Mouse (Mus musculus) CH12.LX (cell line): ENCODE measurements around the gene Padi3. TPM values are rescaled to one million over a fixed set of nuclear protein-coding genes. Genes with fewer than 3 reads are reported as not detected.

ENCODE experiments used
- DNase-seq: peaks from one replicate; pipeline ENCODE4 v3.0.0-alpha.2; 2013; ENCODE audit errors: extremely low read depth
- H3K27ac ChIP-seq: 2 replicates; pipeline ENCODE4 v1.5.1; 2012; ENCODE audit warnings: low read depth, mild to moderate bottlenecking, control low read depth, moderate library complexity; ENCODE audit not compliant: insufficient read depth
- H3K27me3 ChIP-seq: replicated peaks from 2 replicates; pipeline ENCODE3; 2012; ENCODE audit warnings: inconsistent platforms
- H3K36me3 ChIP-seq, 2 experiments: replicated peaks in 1 of 2; 2 replicates each; pipeline versions ENCODE3 to v1.6.1; 2012; ENCODE audit warnings: inconsistent platforms in 1 of 2, low read length in 1 of 2, mild to moderate bottlenecking in 1 of 2, mixed read lengths in 1 of 2, moderate library complexity in 1 of 2; ENCODE audit not compliant: control insufficient read depth in 1 of 2, insufficient read depth in 1 of 2
- H3K4me1 ChIP-seq, 2 experiments: 2 replicates each; pipeline ENCODE4 v1.6.1; 2012; ENCODE audit warnings: inconsistent platforms in 1 of 2, moderate library complexity in 1 of 2; ENCODE audit not compliant: insufficient read depth in 2 of 2, control insufficient read depth in 1 of 2
- H3K4me2 ChIP-seq: 2 replicates; pipeline ENCODE4 v1.6.1; 2012; ENCODE audit warnings: low read depth, mild to moderate bottlenecking, control low read depth; ENCODE audit not compliant: poor library complexity, insufficient read depth, severe bottlenecking
- H3K4me3 ChIP-seq, 3 experiments: fragments of 150-350 bp in 1 of 3; sonication (generic) in 1 of 3; replicated peaks in 1 of 3; 2 replicates each; pipeline versions ENCODE3 to v1.5.1; 2011 to 2012; ENCODE audit warnings: low read depth in 2 of 3, low read length in 2 of 3, mild to moderate bottlenecking in 2 of 3, moderate library complexity in 2 of 3, control low read depth in 1 of 3, improper control_type of control experiment in 1 of 3, inconsistent platforms in 1 of 3, mixed read lengths in 1 of 3; ENCODE audit not compliant: poor library complexity in 1 of 3
- H3K79me2 ChIP-seq: replicated peaks from 2 replicates; pipeline ENCODE4 v1.6.1; 2012; ENCODE audit warnings: mild to moderate bottlenecking, moderate library complexity; ENCODE audit not compliant: control insufficient read depth, poor library complexity, insufficient read depth, severe bottlenecking; ENCODE audit errors: extremely low read depth
- H3K9ac ChIP-seq: 2 replicates; pipeline ENCODE4 v1.6.1; 2012; ENCODE audit warnings: low read depth, mild to moderate bottlenecking, control low read depth, moderate library complexity; ENCODE audit not compliant: insufficient read depth
- H3K9me3 ChIP-seq: replicated peaks from 2 replicates; pipeline ENCODE3; 2012; ENCODE audit warnings: low read length, inconsistent platforms, mixed read lengths
- CHD2 ChIP-seq: IDR thresholded peaks from 2 replicates; pipeline ENCODE4 v1.6.1; 2011; ENCODE audit warnings: low read length, improper control_type of control experiment
- E2F4 ChIP-seq: IDR thresholded peaks from 2 replicates; pipeline ENCODE4 v1.6.1; 2011; ENCODE audit warnings: low read depth, low read length, improper control_type of control experiment; ENCODE audit not compliant: insufficient replicate concordance
- ELF1 ChIP-seq: IDR thresholded peaks from 2 replicates; pipeline ENCODE4 v1.6.1; 2014; ENCODE audit warnings: low read depth, mild to moderate bottlenecking, inconsistent platforms, low read length, improper control_type of control experiment
- EP300 ChIP-seq: IDR thresholded peaks from 2 replicates; pipeline ENCODE4 v1.6.1; 2011; ENCODE audit warnings: low read length, improper control_type of control experiment
- ETS1 ChIP-seq: conservative IDR thresholded peaks from 2 replicates; pipeline ENCODE4 v1.6.1; 2012; ENCODE audit warnings: low read depth, mild to moderate bottlenecking, inconsistent platforms, low read length, improper control_type of control experiment, moderate library complexity
- GABPA ChIP-seq: IDR thresholded peaks from 2 replicates; pipeline ENCODE4 v1.6.1; 2012; ENCODE audit warnings: low read depth, low read length, improper control_type of control experiment, inconsistent platforms; ENCODE audit not compliant: insufficient replicate concordance
- JUN ChIP-seq: IDR thresholded peaks from 2 replicates; pipeline ENCODE4 v1.6.1; 2011; ENCODE audit warnings: low read depth, mild to moderate bottlenecking, low read length, improper control_type of control experiment, moderate library complexity; ENCODE audit not compliant: insufficient read depth
- JUND ChIP-seq: conservative IDR thresholded peaks from 2 replicates; pipeline ENCODE4 v1.6.1; 2011; ENCODE audit warnings: low read depth, low read length, improper control_type of control experiment
- KAT2A ChIP-seq: IDR thresholded peaks from 2 replicates; pipeline ENCODE4 v1.6.1; 2012; ENCODE audit warnings: low read length, improper control_type of control experiment, inconsistent platforms; ENCODE audit not compliant: insufficient replicate concordance
- MAFK ChIP-seq: IDR thresholded peaks from 2 replicates; pipeline ENCODE4 v1.6.1; 2011; ENCODE audit warnings: low read length, improper control_type of control experiment; ENCODE audit not compliant: insufficient replicate concordance
- MAX ChIP-seq: IDR thresholded peaks from 2 replicates; pipeline ENCODE4 v1.6.1; 2011; ENCODE audit warnings: low read length, improper control_type of control experiment
- MAZ ChIP-seq: IDR thresholded peaks from 2 replicates; pipeline ENCODE4 v1.6.1; 2012; ENCODE audit warnings: low read depth, mild to moderate bottlenecking, inconsistent platforms, low read length, improper control_type of control experiment, moderate library complexity
- NELFE ChIP-seq: IDR thresholded peaks from 2 replicates; pipeline ENCODE4 v1.6.1; 2011; ENCODE audit warnings: low read depth, low read length, improper control_type of control experiment
- NRF1 ChIP-seq: IDR thresholded peaks from 2 replicates; pipeline ENCODE4 v1.6.1; 2014; ENCODE audit warnings: low read depth, mild to moderate bottlenecking, inconsistent platforms, low read length, improper control_type of control experiment, moderate library complexity
- PAX5 ChIP-seq: IDR thresholded peaks from 2 replicates; pipeline ENCODE4 v1.6.1; 2012; ENCODE audit warnings: low read length, inconsistent platforms, mixed read lengths
- POLR2A ChIP-seq: IDR thresholded peaks from 2 replicates; pipeline ENCODE4 v1.6.1; 2011; ENCODE audit warnings: low read depth, mild to moderate bottlenecking, improper control_type of control experiment, low read length
- RAD21 ChIP-seq: IDR thresholded peaks from 2 replicates; pipeline ENCODE4 v1.6.1; 2011; ENCODE audit warnings: low read depth, mild to moderate bottlenecking, low read length, improper control_type of control experiment, moderate library complexity
- SIN3A ChIP-seq: IDR thresholded peaks from 2 replicates; pipeline ENCODE4 v1.6.1; 2012; ENCODE audit warnings: low read length, improper control_type of control experiment, inconsistent platforms
- SMC3 ChIP-seq: IDR thresholded peaks from 2 replicates; pipeline ENCODE4 v1.6.1; 2011; ENCODE audit warnings: low read depth, low read length, improper control_type of control experiment
- TBP ChIP-seq: conservative IDR thresholded peaks from 2 replicates; pipeline ENCODE4 v1.6.1; 2011; ENCODE audit warnings: low read depth, low read length, improper control_type of control experiment
- UBTF ChIP-seq: IDR thresholded peaks from 2 replicates; pipeline ENCODE4 v1.6.1; 2012; ENCODE audit warnings: low read depth, mild to moderate bottlenecking, inconsistent platforms, low read length, improper control_type of control experiment, moderate library complexity
- ZC3H11A ChIP-seq: IDR thresholded peaks from 2 replicates; pipeline ENCODE4 v1.6.1; 2012; ENCODE audit warnings: low read depth, mild to moderate bottlenecking, inconsistent platforms, low read length, improper control_type of control experiment
- ZKSCAN1 ChIP-seq: IDR thresholded peaks from 2 replicates; pipeline ENCODE4 v1.6.1; 2012; ENCODE audit warnings: low read depth, inconsistent platforms, low read length, improper control_type of control experiment, borderline replicate concordance
- ZNF384 ChIP-seq: IDR thresholded peaks from 2 replicates; pipeline ENCODE4 v1.6.1; 2012; ENCODE audit warnings: low read depth, low read length, improper control_type of control experiment, inconsistent platforms
- dilution Hi-C: fragments of 300-500 bp; cut with MboI; formaldehyde crosslinking; loops from 2 replicates; pipeline ENCODE4 v1.14.3; 2020; ENCODE audit warnings: low sequenced_read_pairs; ENCODE audit not compliant: extremely low pct_unique_long_range_greater_than_20kb, extremely low pct_ligation_motif_present
- in situ Hi-C: fragments of 300-500 bp; cut with MboI; formaldehyde crosslinking; loops from 3 replicates; pipeline ENCODE4 v1.14.3; 2019; ENCODE audit warnings: low sequenced_read_pairs, low pct_ligation_motif_present, low pct_unique_long_range_greater_than_20kb, mixed read lengths
- polyA plus RNA-seq: library from polyadenylated mRNA; unstranded; fragments of >175 nt; gene quantifications from 2 replicates; pipeline ENCODE4 v1.2.1, GENCODE M21; 2012; ENCODE audit warnings: low read depth; ENCODE audit not compliant: insufficient read length
- total RNA-seq, 2 experiments: library from RNA; depleted of rRNA; stranded (reverse); fragments of 300-350 nt in 1 of 2; fragments of >200 nt in 1 of 2; gene quantifications; 2 replicates each; pipeline ENCODE4 v1.2.3; 2012 to 2014

Gene Padi3
- total and polyA plus RNA-seq, 3 experiments = 0.10 to 0.17 (median 0.11) TPM

DNA sequence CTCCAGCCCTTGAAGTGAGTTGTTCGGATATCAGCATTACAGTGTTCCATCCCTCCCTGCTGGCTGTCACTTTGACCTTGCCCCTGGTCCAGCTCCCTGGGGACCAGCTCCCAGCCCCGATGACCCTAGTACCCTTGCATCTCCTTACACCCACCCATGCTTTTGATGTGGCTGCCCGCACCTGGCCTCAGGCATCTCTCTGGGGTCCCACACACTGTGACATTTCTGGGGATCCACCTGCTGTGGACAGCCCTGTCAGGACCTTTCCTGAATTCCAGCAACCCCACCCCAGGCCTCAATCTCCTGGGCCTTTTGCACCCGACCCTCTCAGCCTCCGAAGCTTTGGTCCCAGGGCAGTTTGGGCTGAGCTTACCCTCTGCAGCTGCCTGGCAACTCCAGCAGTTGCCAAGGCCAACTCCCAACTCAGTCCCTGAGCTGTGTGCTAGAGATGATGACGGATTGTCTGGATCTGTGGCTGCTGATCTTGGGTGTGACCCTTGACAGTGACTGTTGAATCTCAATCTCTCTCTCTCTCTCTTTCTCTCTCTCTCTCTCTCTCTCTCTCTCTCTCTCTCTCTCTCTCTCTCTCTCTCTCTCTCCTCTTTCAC, 24.0 kb upstream of the Padi3 start:
- Histone ChIP-seq H3K4me1 (0 out of 4 replicates have a peak, but pooled peaks cover 0 to 2% of the 10 kb centered on the region in 2 experiments), H3K27ac (no peak overlapping the region), H3K9ac (no peak overlapping the region), H3K4me3 (no peak overlapping the region), H3K36me3 (no peaks in the 10 kb centered on the region), H3K27me3 (peaks cover 86% of the 10 kb centered on the region), H3K9me3 (no peaks in the 10 kb centered on the region), H3K4me2 (no peak overlapping the region), H3K79me2 (no peaks in the 10 kb centered on the region)
- in situ Hi-C loops (no loop called here), dilution Hi-C loops (no loop called here)
- TF ChIP-seq MAFK (no peak), SIN3A (no peak), GABPA (no peak), ZC3H11A (no peak), MAZ (no peak), NELFE (no peak), UBTF (no peak)
- DNase-seq = no peak

DNA sequence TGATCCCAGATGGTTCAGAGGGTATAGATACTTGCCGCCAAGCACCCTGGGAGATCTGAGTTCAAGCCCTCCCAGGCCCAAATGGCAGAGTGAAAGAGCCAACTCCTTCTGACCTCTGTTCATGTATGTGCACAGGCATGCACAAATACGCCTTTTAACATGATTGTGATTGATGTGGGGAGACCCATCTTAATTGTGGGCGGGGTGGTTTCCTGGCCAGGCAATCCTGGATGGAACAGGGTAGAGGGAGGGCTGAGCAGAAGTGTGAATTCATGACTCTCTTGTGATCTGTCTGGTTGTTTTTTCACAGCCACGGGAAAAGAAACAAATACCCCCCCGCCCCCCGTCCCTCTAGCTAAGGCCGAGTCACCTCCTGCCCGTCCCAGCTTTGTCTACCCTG, 22.4 kb upstream of the Padi3 start:
- Histone ChIP-seq H3K9me3 (no peaks in the 10 kb centered on the region), H3K4me2 (no peak overlapping the region), H3K4me3 (no peak overlapping the region), H3K79me2 (no peaks in the 10 kb centered on the region), H3K27ac (no peak overlapping the region), H3K36me3 (no peaks in the 10 kb centered on the region), H3K9ac (no peak overlapping the region), H3K27me3 (peaks cover 92% of the 10 kb centered on the region), H3K4me1 (0 out of 4 replicates have a peak, but pooled peaks cover 0 to 1% of the 10 kb centered on the region in 2 experiments)
- TF ChIP-seq KAT2A (no peak), SMC3 (no peak), JUN (no peak), MAFK (no peak), ETS1 (no peak), ZKSCAN1 (no peak), ELF1 (no peak), RAD21 (no peak), ZNF384 (no peak), EP300 (no peak), CHD2 (no peak), NRF1 (no peak), JUND (no peak), POLR2A (no peak), E2F4 (no peak), UBTF (no peak), MAX (no peak), ZC3H11A (no peak), PAX5 (no peak), TBP (no peak)
- in situ Hi-C loops = no loop called here
- DNase-seq = no peak
- dilution Hi-C loops = no loop called here
